Mouse (Mus musculus) ovary, postnatal 14 days (tissue): ENCODE results near the gene Ccdc6.
A peak's percentile ranks its signal among the peaks of the same experiment; 100 is the strongest.

Experiments used
- DNase-seq: peaks from one replicate; pipeline ENCODE4 v3.0.0; 2022; ENCODE audit warnings: low spot score

Gene Ccdc6

GRCm38 (mm10) chr10:70096366-70097188 lies at the start of gene Ccdc6:
Ccdc6 (plus strand) TSS chr10:70097121.
- DNase-seq: peak; percentile 77

- no peak for DNase-seq
Observed at GRCm38 (mm10) chr10:70049771-70050170, 47.1 kb upstream of the Ccdc6 start.

- DNase-seq: no peak
Observed at GRCm38 (mm10) chr10:70055291-70055690, 41.6 kb upstream of the Ccdc6 start.

DNA sequence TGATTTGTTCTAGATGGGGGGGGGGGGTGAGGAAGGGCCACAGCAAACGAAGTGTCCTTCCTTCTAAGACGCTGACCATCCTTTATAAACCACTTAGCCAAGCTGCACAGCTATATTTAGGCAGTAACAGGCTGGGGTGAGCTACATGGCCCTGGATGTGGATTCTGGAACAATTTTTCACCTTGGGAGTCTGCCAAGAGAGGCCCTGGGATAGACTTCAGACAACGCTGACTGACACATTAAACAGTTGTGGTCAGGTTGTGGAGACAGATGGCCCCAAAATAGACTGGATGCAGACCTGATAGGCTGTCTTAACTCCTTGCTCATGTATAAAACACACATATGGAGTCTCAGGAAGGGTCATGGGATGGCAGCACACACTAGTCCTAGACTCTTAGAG lies 39.9 kb upstream of the Ccdc6 start:
- no peak for DNase-seq

- DNase-seq: no peak
Observed at GRCm38 (mm10) chr10:70060021-70060688, 36.8 kb upstream of the Ccdc6 start.

DNA sequence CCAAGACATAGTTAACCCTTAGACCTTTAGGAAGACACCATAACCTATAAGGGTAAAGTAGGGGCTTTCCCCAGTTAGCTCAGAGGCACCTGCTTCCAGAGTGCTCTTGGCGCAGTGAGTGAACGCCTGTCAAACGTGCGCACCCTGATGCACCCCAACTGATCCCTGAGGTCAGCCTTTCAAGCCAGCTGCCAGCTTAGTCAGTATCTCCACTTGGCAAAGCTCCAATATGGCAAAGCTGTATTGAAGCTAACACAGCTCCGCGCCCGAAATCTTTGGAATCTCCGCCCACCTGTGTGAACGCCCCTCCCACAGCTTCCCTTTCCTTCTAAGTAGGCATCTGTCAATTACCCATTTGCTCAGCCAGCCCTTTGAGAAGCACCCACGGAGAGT lies 36.2 kb upstream of the Ccdc6 start:
- DNase-seq: no peak

- no peak for DNase-seq
Observed at GRCm38 (mm10) chr10:70063881-70064555, 32.9 kb upstream of the Ccdc6 start.

DNA sequence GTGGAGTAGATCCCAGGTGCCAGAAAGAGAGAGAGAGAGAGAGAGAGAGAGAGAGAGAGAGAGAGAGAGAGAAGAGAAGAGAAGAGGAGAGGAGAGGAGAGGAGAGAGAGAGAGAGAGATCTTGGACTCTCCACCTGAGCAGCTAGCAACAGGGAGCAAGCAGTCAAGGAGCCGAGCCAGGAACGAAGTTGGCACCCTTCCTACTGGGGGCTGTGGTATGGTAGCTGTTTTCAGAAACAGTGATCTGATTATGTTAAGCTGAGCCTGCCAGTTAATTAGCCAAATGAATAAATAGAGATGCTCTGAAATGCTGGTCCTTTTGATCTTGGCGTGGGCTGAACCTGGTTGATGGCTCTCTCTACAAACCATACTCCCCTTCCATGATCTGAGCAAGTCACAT lies 31.7 kb upstream of the Ccdc6 start:
- no peak for DNase-seq

DNA sequence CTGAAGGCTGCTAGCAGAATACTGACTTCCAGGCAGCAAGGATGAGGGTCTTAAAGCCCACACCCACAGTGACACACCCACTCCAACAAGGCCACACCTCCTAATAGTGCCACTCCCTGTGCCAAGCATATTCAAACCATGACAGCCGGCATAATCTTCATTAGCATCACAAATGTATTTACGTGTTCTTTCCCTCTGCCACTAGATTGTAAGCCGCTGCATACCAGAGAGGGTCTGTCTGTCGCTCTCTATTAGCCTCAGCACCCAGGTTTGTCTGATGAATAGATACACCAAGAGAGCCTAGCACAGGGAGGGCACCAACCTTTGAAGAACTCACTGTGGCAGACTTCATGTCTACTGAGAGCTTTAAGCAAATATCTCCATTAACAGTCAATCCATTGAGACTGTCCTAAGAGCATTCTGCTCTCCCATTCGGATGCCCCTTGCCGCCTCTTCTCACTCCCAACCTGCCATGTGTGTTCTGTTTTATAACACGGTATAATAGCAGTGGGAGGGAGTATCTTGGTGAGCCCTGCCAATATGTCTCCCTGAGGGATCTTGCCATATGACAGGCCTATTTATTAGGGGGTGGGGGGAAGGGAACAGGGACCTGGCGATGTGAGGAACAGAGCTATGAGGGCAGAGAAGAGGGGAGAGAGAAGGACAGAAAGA lies 30.3 kb upstream of the Ccdc6 start:
- DNase-seq: no peak

DNA sequence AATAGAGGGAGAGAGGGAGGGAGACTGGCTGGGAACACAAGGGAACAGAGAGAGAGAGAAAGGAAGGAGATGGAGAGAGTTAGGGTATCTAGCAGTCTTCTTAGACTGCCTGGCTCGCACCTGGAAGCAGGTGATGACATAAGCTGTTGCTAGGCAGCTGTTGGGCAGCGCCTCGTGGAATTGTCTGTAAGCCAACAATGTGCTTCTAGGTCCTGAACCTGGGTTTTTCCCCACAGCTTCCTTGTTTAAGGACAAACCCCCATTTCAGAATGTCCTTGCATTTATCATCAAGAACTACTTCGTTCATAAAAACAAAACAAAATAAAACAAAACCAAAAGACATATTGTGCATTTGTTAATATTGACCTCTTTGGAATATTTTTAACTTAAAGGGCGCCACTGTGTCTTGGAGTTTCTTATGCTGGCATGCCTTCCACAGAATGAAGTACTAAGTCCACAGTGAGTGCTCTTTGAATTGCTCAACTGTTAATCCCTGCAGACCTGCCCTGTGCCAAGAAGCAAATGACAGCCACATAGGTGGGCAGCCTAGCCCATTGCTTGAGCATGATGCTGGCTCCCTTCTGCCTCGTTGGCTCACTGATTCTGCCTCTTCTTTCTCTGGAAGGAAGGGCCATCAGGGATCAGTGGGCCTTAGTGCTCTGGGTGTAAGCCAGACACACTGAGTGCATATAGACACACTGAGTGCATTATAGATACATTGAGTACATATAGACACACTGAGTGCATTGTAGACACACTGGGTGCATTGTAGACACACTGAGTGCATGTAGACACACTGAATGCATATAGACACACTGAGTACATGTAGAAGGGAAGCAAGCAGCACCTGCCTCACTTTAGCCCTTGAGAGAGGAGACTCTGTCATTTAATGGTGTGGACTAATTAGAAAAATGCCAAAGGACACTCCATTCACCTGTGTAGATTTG lies 29.5 kb upstream of the Ccdc6 start:
- no peak for DNase-seq

DNA sequence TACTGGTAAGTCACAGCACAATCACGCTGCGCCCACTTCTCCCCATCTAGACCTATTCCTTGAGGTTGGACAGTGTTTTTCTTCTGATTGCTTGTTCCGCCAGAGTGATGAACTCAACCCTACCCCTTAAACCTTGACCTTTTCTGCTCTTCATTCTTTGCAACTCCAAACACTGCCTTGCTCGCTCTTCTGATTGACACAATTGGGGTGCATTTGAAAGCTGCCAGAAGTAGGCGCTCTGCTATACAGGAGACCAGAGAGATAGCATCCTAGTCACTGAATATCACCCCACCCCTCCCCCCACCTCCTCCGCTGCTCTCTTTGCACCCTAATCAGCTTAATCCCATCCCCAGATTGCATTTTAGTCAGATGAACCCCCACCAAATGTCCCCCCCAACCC lies 27.6 kb upstream of the Ccdc6 start:
- DNase-seq: no peak

GRCm38 (mm10) chr10:70071334-70071733 lies 25.6 kb upstream of the Ccdc6 start:
- DNase-seq: no peak

DNA sequence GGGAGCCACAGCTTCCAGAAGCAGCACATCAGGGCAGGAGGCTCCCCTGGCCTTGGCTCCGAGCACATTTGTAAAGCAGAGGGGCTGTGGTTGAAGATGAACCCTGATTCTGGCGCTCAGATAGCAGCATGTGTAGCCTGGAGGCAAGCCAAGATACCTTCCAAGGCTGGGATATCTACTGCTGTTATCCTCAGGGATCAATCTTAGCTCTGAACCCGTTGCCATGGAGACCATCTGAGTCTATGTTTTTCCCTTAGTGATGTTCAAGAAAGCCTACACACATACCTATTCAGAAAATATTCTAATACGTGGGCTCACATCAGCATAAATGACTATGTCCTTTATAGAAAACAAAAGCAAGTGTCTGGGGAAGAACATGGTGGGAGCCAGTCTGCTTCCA lies 19.5 kb upstream of the Ccdc6 start:
- DNase-seq: no peak

GRCm38 (mm10) chr10:70080908-70081307 lies 16.0 kb upstream of the Ccdc6 start:
- DNase-seq: no peak

- DNase-seq: no peak
Observed at GRCm38 (mm10) chr10:70081564-70082175, 15.3 kb upstream of the Ccdc6 start.

GRCm38 (mm10) chr10:70083241-70083640 lies 13.7 kb upstream of the Ccdc6 start:
- DNase-seq: no peak

DNA sequence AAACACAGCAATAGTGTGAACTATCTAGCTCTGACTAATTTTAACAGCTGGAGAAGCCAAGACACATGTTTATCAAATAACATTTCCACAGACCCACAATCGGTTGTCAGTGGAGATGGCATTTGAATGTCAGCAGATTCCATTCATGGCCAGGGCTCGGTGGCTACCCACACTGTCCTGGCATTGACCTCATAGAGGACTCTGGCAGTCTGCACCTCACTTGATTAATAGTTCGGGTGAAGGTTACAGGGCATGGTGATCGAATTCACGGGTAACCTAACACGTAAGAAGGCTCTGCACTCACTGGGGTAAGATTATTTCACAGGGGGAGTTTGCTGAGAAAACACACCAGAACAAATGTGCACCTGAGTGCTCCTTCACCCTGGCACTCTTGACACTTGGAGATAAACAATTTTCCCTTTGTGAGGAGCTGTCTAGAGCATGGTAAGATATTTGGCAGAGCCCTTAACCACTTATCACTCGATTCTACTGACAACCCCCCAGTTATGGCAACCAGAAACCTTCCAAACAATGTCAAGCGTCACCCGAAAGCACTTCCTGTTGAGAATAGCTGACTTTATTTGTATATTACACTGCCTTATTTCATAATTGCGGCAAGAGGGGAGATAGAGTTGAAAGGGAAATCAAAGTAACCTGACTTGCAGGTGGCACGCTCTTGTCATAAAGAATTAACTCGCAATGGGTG lies 11.5 kb upstream of the Ccdc6 start:
- no peak for DNase-seq

- DNase-seq: no peak
Observed at GRCm38 (mm10) chr10:70088788-70089187, 8.1 kb upstream of the Ccdc6 start.

DNA sequence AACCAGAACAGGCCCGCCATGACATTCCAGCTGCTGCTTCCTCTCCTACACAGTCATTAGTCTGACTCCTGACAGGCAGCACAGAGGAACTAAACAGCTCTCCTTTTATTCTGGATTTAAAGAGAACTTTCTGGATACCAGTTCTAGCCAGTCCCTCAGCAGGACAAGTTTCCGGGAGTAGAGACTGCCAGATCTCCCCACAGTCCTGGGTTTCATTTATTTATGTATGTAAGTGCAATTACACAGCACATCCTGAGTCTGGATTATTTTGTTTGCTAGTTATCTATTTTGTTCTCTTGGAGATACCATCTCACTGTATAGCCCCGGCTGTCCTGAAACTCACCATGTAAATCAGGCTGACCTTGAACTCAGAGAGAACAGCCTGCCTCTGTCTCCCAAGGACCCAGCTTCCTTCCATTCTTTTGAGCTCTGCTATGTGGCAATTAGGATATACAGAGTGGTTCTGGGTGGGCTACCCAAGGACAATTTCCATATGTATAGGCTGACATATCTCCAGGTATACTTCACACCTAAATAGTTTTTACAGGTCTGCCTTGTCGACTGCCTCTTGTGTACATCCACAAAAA lies 5.0 kb upstream of the Ccdc6 start:
- no peak for DNase-seq

DNA sequence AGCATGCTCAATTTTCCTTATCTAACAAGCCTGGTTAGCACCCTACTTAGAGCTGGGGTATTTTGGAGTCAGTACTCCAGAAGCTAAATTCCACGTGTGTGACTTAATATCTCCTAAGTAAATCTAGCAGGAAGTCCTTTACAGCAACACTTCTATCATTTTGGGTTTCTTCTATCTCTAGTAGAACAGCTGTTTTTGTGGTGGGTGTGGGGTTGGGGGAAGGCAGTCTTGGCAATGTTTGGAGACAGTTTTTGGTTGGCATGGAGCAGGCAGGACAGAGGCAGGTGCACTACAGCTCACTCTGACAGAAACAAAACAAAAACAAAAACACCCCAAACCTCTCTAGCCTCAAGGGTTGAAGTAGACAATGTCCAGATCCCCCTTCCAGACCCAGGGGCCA lies 3.1 kb upstream of the Ccdc6 start:
- DNase-seq: no peak
